Mouse (Mus musculus) macrophage (primary cell): ENCODE data around the gene A730071L15Rik. TPM values are rescaled to one million over a fixed set of nuclear protein-coding genes. Genes with fewer than 3 reads are reported as not detected.

Source experiments
- H3K27ac ChIP-seq: fragments of 350-480 bp; formaldehyde crosslinking; 2 replicates; pipeline ENCODE4 v1.9.0; 2021
- H3K36me3 ChIP-seq: fragments of 350-480 bp; formaldehyde crosslinking; 2 replicates; pipeline ENCODE4 v1.9.0; 2021; ENCODE audit errors: inconsistent target
- H3K4me3 ChIP-seq: fragments of 350-480 bp; formaldehyde crosslinking; 2 replicates; pipeline ENCODE4 v1.9.0; 2021; ENCODE audit errors: inconsistent target
- H3K79me2 ChIP-seq: fragments of 350-480 bp; formaldehyde crosslinking; 2 replicates; pipeline ENCODE4 v1.9.0; 2021; ENCODE audit errors: inconsistent target
- WGBS: methylation state at CpG from one replicate; pipeline ENCODE4 v1.1.7; 2026; ENCODE audit warnings: inconsistent platforms; ENCODE audit not compliant: missing documents; 5-methylcytosine and 5-hydroxymethylcytosine counted together
- polyA plus RNA-seq: library from polyadenylated mRNA; stranded (reverse); fragments of 250-400 nt; gene quantifications from 3 replicates; pipeline ENCODE4 v1.2.4, GENCODE M21; 2018; ENCODE audit warnings: inconsistent platforms
- total RNA-seq, 78 experiments: library from RNA; depleted of rRNA; stranded (reverse); fragments of 250-400 nt; gene quantifications; 1 replicate in 9 of 78; 2 replicates in 24 of 78; 3 replicates in 43 of 78; 4 replicates in 2 of 78; pipeline ENCODE4 v1.2.4; 2018; ENCODE audit warnings: inconsistent platforms in 56 of 78

A730071L15Rik gene
- 1 to 10 TPM in 2 of 26 experiments, under 1 TPM in 6, not detected in 18; 0.41 to 1.2 (median 0.67) TPM for total RNA-seq (2018; cell fraction: chromatin; rRNA removed)
- under 1 TPM in 3 of 26 experiments, not detected in 23; 0.09 to 0.17 (median 0.10) TPM for total RNA-seq (2018; cell fraction: cytosol; rRNA removed)
- 1 to 10 TPM in 5 of 26 experiments, under 1 TPM in 11, not detected in 10; 0.29 to 2.1 (median 0.58) TPM for total RNA-seq (2018; cell fraction: nucleus; rRNA removed)
- polyA plus RNA-seq = not detected in 3 replicates

GRCm38 (mm10) chr11:6199410-6200086 lies at the start of gene A730071L15Rik:
Gene A730071L15Rik (plus strand): TSS chr11:6200029.
- Histone ChIP-seq H3K4me3 (peak within 1 kb of the TSS; percentile 92), H3K27ac (peak within 1 kb of the TSS; percentile 95), H3K79me2 (peaks cover 54% of the 10 kb centered on the region), H3K36me3 (no peaks in the 10 kb centered on the region)
- WGBS = 1% methylated on average over 35 of the region's 35 CpGs

DNA sequence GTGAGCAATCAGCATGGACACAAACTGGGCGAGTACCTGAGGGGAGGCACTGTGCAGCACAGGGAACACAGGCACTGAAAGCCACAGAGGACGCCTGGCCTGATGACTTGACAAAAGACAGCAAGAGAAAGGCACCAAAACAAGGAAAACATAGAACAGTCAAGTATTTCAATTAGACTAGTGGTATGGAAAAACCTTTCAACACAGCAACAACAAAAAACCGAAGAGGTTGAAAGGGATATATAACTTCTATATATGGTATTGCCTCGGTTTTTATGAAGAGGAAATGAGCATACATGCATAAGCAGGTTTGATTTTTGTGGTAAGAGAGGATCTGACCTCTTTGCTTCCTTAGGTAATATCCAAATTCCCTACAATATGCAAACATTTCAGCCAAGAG lies 47.0 kb upstream of the A730071L15Rik start:
- no peak overlapping the region for H3K27ac ChIP-seq
- peaks cover 65% of the 10 kb centered on the region; the same call in 1 of the 2 replicates for H3K79me2 ChIP-seq
- H3K36me3 ChIP-seq = peaks cover 20% of the 10 kb centered on the region; the same call in 1 of the 2 replicates

GRCm38 (mm10) chr11:6154211-6154701 lies 45.6 kb upstream of the A730071L15Rik start:
- Histone ChIP-seq H3K36me3 (peaks cover 13% of the 10 kb centered on the region; the same call in 1 of the 2 replicates), H3K4me3 (no peak overlapping the region), H3K79me2 (peaks cover 79% of the 10 kb centered on the region), H3K27ac (no peak overlapping the region)
- WGBS = 54% methylated on average over 3 of the region's 3 CpGs

More for the DNA sequence above, 47.0 kb upstream of the A730071L15Rik start:
- 54% methylated on average over 4 of the region's 4 CpGs for WGBS
- no peak overlapping the region for H3K4me3 ChIP-seq

GRCm38 (mm10) chr11:6156651-6157050 lies 43.2 kb upstream of the A730071L15Rik start:
- Histone ChIP-seq H3K36me3 (no peaks in the 10 kb centered on the region), H3K27ac (no peak overlapping the region), H3K79me2 (peaks cover 100% of the 10 kb centered on the region), H3K4me3 (no peak overlapping the region)
- 89% methylated on average over 5 of the region's 5 CpGs for WGBS

DNA sequence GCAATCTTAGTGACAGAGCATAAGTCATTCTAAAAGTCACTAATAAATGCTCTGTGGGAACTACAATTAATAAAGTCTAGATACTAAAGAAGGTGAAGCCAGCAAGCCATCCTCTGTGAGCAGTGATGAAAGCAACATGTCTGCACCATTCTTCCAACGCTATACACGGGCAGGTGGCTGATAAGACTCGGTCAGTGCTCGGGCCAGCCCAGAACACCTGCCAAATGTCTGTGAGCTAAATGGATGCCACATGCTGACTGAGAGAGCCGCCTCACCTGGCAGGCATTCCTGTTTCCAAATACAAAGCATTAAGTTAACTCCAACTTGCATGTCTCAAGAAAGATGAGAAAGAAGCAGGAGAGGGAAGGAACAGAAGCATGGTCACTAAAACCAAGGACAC lies 42.7 kb upstream of the A730071L15Rik start:
- Histone ChIP-seq H3K79me2 (peaks cover 100% of the 10 kb centered on the region), H3K4me3 (no peak overlapping the region), H3K36me3 (no peaks in the 10 kb centered on the region), H3K27ac (no peak overlapping the region)
- WGBS = 95% methylated on average over 5 of the region's 5 CpGs

- no peak overlapping the region for H3K4me3 ChIP-seq
- H3K79me2 ChIP-seq = peaks cover 100% of the 10 kb centered on the region
- H3K27ac ChIP-seq = no peak overlapping the region
- WGBS = 100% methylated on average over 1 of the region's 1 CpGs
- no peaks in the 10 kb centered on the region for H3K36me3 ChIP-seq
These were observed 41.3 kb upstream of the A730071L15Rik start for GRCm38 (mm10) chr11:6158515-6158914.

GRCm38 (mm10) chr11:6159704-6160275 lies 40.0 kb upstream of the A730071L15Rik start:
- H3K4me3 ChIP-seq = no peak overlapping the region
- peaks cover 100% of the 10 kb centered on the region for H3K79me2 ChIP-seq
- WGBS = 86% methylated on average over 4 of the region's 4 CpGs
- no peaks in the 10 kb centered on the region for H3K36me3 ChIP-seq
- no peak overlapping the region for H3K27ac ChIP-seq

DNA sequence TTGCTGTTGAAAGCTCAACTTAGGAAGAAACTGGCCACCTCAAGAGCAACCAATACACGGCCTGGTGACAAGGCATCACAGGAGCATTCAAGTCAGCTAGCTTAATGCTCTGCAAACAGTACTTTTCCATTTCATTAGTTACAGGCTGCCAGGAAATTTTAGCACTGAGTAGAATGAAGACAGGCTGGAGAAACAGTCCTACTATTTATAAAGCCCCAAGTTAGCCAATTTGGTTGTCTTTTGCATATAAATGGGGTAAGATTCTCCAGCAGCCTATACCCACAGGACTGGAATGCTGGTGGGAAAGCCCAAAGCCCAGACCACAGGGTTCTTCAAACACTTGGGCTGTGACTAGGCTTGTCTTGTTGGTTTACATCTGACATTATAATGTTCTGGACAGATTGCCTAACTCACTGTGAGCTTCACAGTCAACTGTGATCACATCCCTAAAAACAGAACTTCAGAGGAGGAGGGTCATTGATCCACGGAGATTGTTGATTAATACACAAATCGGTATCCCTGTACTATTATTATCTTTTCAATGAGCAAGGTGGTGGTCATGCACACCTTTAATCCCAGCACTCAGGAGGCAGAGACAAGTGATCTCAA lies 39.1 kb upstream of the A730071L15Rik start:
- H3K4me3 ChIP-seq = no peak overlapping the region
- peaks cover 100% of the 10 kb centered on the region for H3K79me2 ChIP-seq
- WGBS = 88% methylated on average over 3 of the region's 3 CpGs
- no peaks in the 10 kb centered on the region for H3K36me3 ChIP-seq
- no peak overlapping the region for H3K27ac ChIP-seq

DNA sequence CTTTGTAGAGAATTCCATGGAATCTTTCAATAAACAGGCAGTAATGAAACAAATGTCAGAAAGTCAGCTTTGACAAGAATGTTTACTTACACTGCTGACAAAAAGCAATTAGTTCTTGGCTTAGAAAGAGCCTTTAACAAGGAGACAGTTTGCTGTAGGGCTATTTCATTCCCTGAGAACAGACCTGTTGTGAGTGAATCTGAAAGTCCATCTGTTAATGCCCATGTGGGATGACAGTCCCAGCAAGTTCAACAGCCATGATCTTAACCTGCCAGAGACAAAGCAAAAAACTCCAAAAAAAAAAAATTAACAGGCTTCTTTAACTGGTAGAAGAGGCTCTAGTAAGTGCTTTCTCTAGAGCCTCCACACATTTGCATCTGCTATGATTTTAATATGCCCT lies 38.3 kb upstream of the A730071L15Rik start:
- Histone ChIP-seq H3K4me3 (no peak overlapping the region), H3K27ac (no peak overlapping the region), H3K79me2 (peaks cover 100% of the 10 kb centered on the region), H3K36me3 (no peaks in the 10 kb centered on the region)

- Histone ChIP-seq H3K36me3 (no peaks in the 10 kb centered on the region), H3K27ac (no peak overlapping the region), H3K4me3 (no peak overlapping the region), H3K79me2 (peaks cover 100% of the 10 kb centered on the region)
- WGBS = 85% methylated on average over 3 of the region's 3 CpGs
These were observed 36.8 kb upstream of the A730071L15Rik start for GRCm38 (mm10) chr11:6163062-6163461.

DNA sequence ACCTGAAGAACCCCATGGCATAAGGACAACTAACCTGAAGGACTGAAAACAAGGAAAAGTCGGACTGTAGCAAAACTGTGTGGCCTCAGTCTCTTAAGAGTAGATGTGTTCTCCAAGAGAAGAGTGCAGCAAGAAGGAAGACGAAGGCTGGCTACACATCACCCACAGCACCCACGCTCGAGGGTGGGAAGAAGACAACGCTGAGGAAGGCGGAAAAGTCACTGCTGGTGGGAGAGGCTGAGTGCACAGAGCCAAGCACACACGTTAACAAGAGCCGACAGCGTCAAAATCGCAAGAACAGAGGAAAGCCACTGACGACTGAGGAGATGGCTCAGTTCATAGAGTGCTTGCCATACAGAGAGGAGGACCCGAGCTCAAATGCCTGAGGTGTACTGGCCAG lies 36.1 kb upstream of the A730071L15Rik start:
- Histone ChIP-seq H3K79me2 (peaks cover 100% of the 10 kb centered on the region), H3K4me3 (no peak overlapping the region), H3K27ac (no peak overlapping the region), H3K36me3 (no peaks in the 10 kb centered on the region)
- WGBS = 94% methylated on average over 11 of the region's 12 CpGs

- 93% methylated on average over 7 of the region's 7 CpGs for WGBS
- Histone ChIP-seq H3K27ac (no peak overlapping the region), H3K79me2 (peaks cover 97% of the 10 kb centered on the region), H3K4me3 (no peak overlapping the region), H3K36me3 (no peaks in the 10 kb centered on the region)
These were observed 35.0 kb upstream of the A730071L15Rik start for GRCm38 (mm10) chr11:6164781-6165180.

DNA sequence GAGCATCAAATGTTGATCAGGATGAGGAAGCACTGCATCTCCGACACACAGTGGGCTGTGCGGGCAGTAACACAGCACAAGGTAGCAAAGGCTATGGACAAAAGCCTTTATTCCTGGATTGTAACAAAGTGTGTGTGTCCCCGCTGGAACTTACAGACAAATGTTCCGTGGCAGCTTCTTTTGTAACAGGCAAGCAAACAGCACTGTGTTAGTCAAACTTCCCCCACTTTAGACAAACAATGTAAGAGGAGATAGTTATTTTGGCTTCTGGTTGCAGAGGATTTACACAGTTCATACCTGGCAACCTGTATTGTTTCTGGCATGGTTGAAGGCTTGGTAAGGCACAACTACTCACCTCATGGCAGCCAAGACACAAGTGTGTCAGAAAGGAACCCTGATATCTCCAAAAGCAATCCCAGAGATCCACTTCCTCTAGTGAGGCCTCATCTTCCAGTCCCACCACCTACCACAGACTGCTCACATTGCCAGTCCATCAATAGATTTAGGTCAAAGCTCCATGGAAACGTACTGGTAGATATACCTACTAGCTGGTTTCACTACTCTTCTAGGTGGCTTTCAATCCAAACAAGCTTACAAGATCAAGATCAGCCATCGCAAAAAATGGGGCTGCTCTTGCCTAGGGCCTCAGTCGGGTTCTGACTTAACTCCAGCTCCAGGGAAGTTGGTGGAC lies 34.3 kb upstream of the A730071L15Rik start:
- Histone ChIP-seq H3K27ac (no peak overlapping the region), H3K36me3 (no peaks in the 10 kb centered on the region), H3K79me2 (peaks cover 97% of the 10 kb centered on the region), H3K4me3 (no peak overlapping the region)
- WGBS = 93% methylated on average over 7 of the region's 7 CpGs

- Histone ChIP-seq H3K4me3 (no peak overlapping the region), H3K79me2 (peaks cover 97% of the 10 kb centered on the region), H3K36me3 (no peaks in the 10 kb centered on the region), H3K27ac (no peak overlapping the region)
- WGBS = 94% methylated on average over 11 of the region's 12 CpGs
These were observed 33.5 kb upstream of the A730071L15Rik start for GRCm38 (mm10) chr11:6166351-6166750.
